Mouse (Mus musculus) lung, embryonic 16.5 days (tissue): ENCODE results near the gene Trir. TPM values are rescaled to one million over a fixed set of nuclear protein-coding genes. Genes with fewer than 3 reads are reported as not detected.

ENCODE experiments used
- ATAC-seq: fragments of 200-750 bp; cut with Nextera tagmentation; 2 replicates; pipeline ENCODE4 v1.8.0; 2017; ENCODE audit warnings: low read depth, mild to moderate bottlenecking, moderate library complexity
- H3K27ac ChIP-seq: fragments of 300-500 bp; sonication (generic); 2 replicates; pipeline ENCODE4 v1.5.1; 2014; ENCODE audit warnings: mild to moderate bottlenecking, control low read depth, low read length
- H3K27me3 ChIP-seq: fragments of 300-500 bp; sonication (generic); 2 replicates; pipeline ENCODE4 v1.6.1; 2014; ENCODE audit warnings: low read depth, low read length, mixed read lengths; ENCODE audit not compliant: control insufficient read depth, insufficient read depth
- H3K36me3 ChIP-seq: fragments of 300-500 bp; sonication (generic); 2 replicates; pipeline ENCODE4 v1.6.1; 2014; ENCODE audit warnings: low read length; ENCODE audit not compliant: control insufficient read depth, insufficient read depth
- H3K4me1 ChIP-seq: fragments of 300-500 bp; sonication (generic); replicated peaks from 2 replicates; pipeline ENCODE4 v1.6.1; 2014; ENCODE audit warnings: low read length, mixed read lengths; ENCODE audit not compliant: control insufficient read depth, insufficient read depth
- H3K4me2 ChIP-seq: fragments of 300-500 bp; sonication (generic); 2 replicates; pipeline ENCODE4 v1.6.1; 2014; ENCODE audit warnings: low read depth, low read length, control low read depth
- H3K4me3 ChIP-seq: fragments of 300-500 bp; sonication (generic); 2 replicates; pipeline ENCODE4 v1.5.1; 2014; ENCODE audit warnings: mild to moderate bottlenecking, low read length, control low read depth
- H3K9ac ChIP-seq: fragments of 300-500 bp; sonication (generic); 2 replicates; pipeline ENCODE4 v1.6.1; 2014; ENCODE audit warnings: low read length, control low read depth
- H3K9me3 ChIP-seq: fragments of 300-500 bp; sonication (generic); 2 replicates; pipeline ENCODE4 v1.6.1; 2016; ENCODE audit warnings: low read length; ENCODE audit not compliant: control insufficient read depth
- WGBS: fragments of 180-500 bp; shearing (Covaris S2); extraction: QIAGEN DNeasy Blood & Tissue Kit; methylation state at CpG from one replicate; pipeline ENCODE4 v1.1.7; 2014; 5-methylcytosine and 5-hydroxymethylcytosine counted together
- polyA plus RNA-seq: library from polyadenylated mRNA; unstranded; fragments of >200 nt; fragmentation: Nextera tagmentation; extraction: Ambion mirVana; gene quantifications from 2 replicates; pipeline ENCODE4 v1.2.1, GENCODE M21; 2015

Gene Trir
- polyA plus RNA-seq, 1 experiment from 2014 or later, result 101 TPM

DNA sequence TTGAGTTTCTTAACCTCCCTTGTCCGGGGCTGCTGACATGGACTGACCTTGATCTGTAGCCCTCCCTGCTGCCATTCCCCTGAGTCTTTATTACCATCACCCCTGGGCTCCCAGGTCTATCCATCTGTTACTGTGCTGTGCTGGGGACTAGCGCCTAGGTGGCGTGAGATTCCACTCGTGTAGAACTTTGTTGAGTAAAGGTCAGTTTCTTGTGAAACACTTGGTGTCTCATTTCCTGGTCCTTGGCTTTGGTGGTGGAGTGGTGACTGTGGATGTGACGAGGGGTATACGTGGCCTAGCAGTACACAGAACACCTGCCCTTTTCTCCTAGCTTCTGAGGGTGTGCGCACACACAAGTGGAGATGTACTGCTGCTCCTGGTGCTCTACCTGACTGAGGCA lies 30.7 kb downstream of the Trir start:
- H3K4me2 ChIP-seq, result no peak overlapping the region
- H3K27ac ChIP-seq, result no peak overlapping the region
- H3K27me3 ChIP-seq, result no peaks in the 10 kb centered on the region
- no peaks in the 10 kb centered on the region for H3K9me3 ChIP-seq
- H3K36me3 ChIP-seq, result peaks cover 37% of the 10 kb centered on the region
- no peak overlapping the region for H3K4me3 ChIP-seq
- no peaks in the 10 kb centered on the region; the same call in 1 of the 2 replicates for H3K4me1 ChIP-seq
- H3K9ac ChIP-seq, result no peak overlapping the region
- WGBS, result 76% methylated on average over 7 of the region's 7 CpGs
- ATAC-seq, result no peak

DNA sequence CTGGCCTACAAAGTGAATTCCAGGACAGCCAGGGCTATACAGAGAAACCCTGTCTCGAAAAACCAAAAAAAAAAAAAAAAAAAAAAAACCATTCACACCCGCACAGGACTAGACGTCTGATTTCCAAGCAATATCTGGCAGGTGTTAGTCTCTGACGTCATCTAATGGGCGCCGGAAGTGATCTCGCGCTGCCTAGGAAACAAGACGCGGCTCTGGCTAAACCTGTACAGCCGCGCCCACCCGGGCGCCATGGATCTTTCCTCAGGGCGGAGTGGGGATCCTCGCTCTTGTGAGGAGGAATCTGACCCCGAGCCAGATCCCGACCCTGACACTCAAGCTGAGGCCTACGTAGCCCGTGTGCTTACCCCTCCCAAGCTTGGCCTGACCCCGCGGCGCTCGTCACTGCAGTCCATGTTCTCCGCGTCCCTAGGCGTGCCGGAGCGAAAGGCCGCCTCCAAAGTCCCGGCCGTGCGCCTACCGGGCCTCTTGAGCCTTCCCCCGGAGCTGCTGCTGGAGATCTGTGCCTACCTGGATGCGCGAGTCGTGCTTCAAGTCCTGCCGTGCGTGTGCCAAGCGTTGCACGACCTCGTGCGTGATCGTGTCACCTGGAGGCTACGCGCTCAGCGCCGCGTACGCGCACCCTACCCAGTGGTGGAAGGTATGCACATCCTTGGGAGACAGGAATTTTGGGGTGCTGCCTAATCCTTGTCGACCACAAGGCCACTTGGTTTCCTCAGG lies 33.4 kb downstream of the Trir start, which contains the start of gene Fbxw9:
Gene Fbxw9 (plus strand): TSS at position 177 of the 738 bp plus-strand sequence.
- H3K4me1 ChIP-seq, result no peaks in the 10 kb centered on the region; the same call in 1 of the 2 replicates
- H3K36me3 ChIP-seq, result peaks cover 14% of the 10 kb centered on the region
- no peaks in the 10 kb centered on the region for H3K27me3 ChIP-seq
- H3K4me3 ChIP-seq, result peak within 1 kb of the TSS; percentile 83
- no peak within 1 kb of the TSS for H3K27ac ChIP-seq
- peak; percentile 88 for ATAC-seq
- H3K9ac ChIP-seq, result peak within 1 kb of the TSS; percentile 77
- peak within 1 kb of the TSS; percentile 87 for H3K4me2 ChIP-seq
- no peaks in the 10 kb centered on the region for H3K9me3 ChIP-seq
- WGBS, result under 1% methylated on average over 52 of the region's 53 CpGs

DNA sequence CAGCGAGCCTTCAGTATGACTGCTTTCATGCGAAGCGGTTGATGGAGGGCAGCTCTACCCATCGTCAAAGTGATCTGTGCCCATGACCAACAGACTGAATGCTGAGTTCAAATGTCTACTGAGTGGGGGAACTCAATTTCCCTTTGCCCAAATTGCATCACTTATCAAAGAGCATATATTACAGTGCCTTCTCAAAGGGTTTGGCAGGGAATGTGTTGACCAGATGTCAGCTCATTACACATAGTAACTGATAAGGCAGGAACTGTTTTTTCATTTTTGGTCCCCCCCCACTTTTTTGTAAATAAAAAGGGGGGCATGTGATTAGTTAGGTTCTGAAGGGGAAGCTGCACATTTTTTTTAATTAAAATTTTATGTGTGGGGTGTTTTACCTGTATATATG lies 36.0 kb downstream of the Trir start:
- Histone ChIP-seq H3K27me3 (no peaks in the 10 kb centered on the region), H3K4me3 (no peak overlapping the region), H3K4me2 (no peak overlapping the region), H3K36me3 (peaks cover 4% of the 10 kb centered on the region), H3K27ac (no peak overlapping the region), H3K9me3 (no peaks in the 10 kb centered on the region), H3K4me1 (no peaks in the 10 kb centered on the region; the same call in 1 of the 2 replicates), H3K9ac (no peak overlapping the region)
- no peak for ATAC-seq
- WGBS, result 94% methylated on average over 4 of the region's 4 CpGs

GRCm38 (mm10) chr8:85065213-85065612 lies 38.6 kb downstream of the Trir start:
- H3K4me3 ChIP-seq, result no peak overlapping the region
- 29% methylated on average over 2 of the region's 2 CpGs for WGBS
- no peaks in the 10 kb centered on the region for H3K27me3 ChIP-seq
- no peak for ATAC-seq
- H3K9ac ChIP-seq, result no peak overlapping the region
- no peaks in the 10 kb centered on the region; the same call in 1 of the 2 replicates for H3K4me1 ChIP-seq
- no peaks in the 10 kb centered on the region for H3K9me3 ChIP-seq
- no peak overlapping the region for H3K27ac ChIP-seq
- no peak overlapping the region for H3K4me2 ChIP-seq
- peaks cover 4% of the 10 kb centered on the region for H3K36me3 ChIP-seq

GRCm38 (mm10) chr8:85067155-85067554 lies 40.5 kb downstream of the Trir start:
- Histone ChIP-seq H3K27me3 (no peaks in the 10 kb centered on the region), H3K27ac (no peak overlapping the region), H3K4me1 (peaks cover 8% of the 10 kb centered on the region), H3K36me3 (peaks cover 4% of the 10 kb centered on the region), H3K4me3 (no peak overlapping the region), H3K4me2 (no peak overlapping the region), H3K9ac (no peak overlapping the region), H3K9me3 (no peaks in the 10 kb centered on the region)
- ATAC-seq, result no peak
- 92% methylated on average over 2 of the region's 2 CpGs for WGBS

DNA sequence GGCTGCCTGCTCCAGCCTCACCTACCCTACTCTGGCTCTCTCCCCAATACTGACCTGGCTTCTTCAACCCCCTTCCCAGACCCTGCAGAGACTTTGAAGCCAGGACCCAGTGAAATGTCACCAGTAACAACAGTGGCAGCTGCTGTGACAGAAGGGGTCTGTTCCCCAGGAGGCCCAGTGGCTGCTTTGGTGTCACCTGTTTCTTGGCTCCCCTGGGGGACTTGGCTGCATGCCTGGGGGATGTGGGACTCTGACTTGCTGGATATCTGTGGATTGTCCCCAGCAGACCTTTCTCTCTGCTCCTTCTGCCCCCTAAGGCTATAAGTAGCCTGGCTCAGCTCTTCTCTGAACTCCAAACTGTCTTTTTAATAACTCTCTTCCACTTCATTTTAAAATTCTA lies 41.4 kb downstream of the Trir start, which contains the start of gene Gm5741:
Gene Gm5741 (minus strand): TSS at position 1 of the 400 bp plus-strand sequence.
- Histone ChIP-seq H3K4me2 (no peak within 1 kb of the TSS), H3K4me3 (no peak within 1 kb of the TSS), H3K27ac (no peak within 1 kb of the TSS), H3K9me3 (no peaks in the 10 kb centered on the region), H3K9ac (no peak within 1 kb of the TSS), H3K27me3 (no peaks in the 10 kb centered on the region), H3K4me1 (peaks cover 12% of the 10 kb centered on the region), H3K36me3 (peaks cover 4% of the 10 kb centered on the region)
- no peak for ATAC-seq

- Histone ChIP-seq H3K36me3 (peaks cover 15% of the 10 kb centered on the region), H3K9me3 (no peaks in the 10 kb centered on the region), H3K27me3 (no peaks in the 10 kb centered on the region), H3K27ac (peak overlapping the region; percentile 98), H3K4me3 (peak overlapping the region; percentile 99), H3K4me1 (peaks cover 12% of the 10 kb centered on the region), H3K9ac (peak overlapping the region; percentile 95), H3K4me2 (peak overlapping the region; percentile 82)
- no peak for ATAC-seq
- WGBS, result 64% methylated on average over 5 of the region's 5 CpGs
These were observed 44.4 kb downstream of the Trir start for GRCm38 (mm10) chr8:85071041-85071440.

- peaks cover 21% of the 10 kb centered on the region for H3K36me3 ChIP-seq
- peak within 1 kb of the TSS; percentile 82 for H3K4me2 ChIP-seq
- peak within 1 kb of the TSS; percentile 99 for H3K4me3 ChIP-seq
- H3K4me1 ChIP-seq, result peaks cover 12% of the 10 kb centered on the region
- H3K9ac ChIP-seq, result peak within 1 kb of the TSS; percentile 95
- ATAC-seq, result peak; percentile 95
- under 1% methylated on average over 68 of the region's 68 CpGs for WGBS
- no peaks in the 10 kb centered on the region for H3K27me3 ChIP-seq
- H3K9me3 ChIP-seq, result no peaks in the 10 kb centered on the region
- peak within 1 kb of the TSS; percentile 98 for H3K27ac ChIP-seq
These were observed 45.1 kb downstream of the Trir start, which contains the start of gene Dhps for GRCm38 (mm10) chr8:85071514-85072281. Gene Dhps, plus strand, starts transcription at chr8:85071757.

DNA sequence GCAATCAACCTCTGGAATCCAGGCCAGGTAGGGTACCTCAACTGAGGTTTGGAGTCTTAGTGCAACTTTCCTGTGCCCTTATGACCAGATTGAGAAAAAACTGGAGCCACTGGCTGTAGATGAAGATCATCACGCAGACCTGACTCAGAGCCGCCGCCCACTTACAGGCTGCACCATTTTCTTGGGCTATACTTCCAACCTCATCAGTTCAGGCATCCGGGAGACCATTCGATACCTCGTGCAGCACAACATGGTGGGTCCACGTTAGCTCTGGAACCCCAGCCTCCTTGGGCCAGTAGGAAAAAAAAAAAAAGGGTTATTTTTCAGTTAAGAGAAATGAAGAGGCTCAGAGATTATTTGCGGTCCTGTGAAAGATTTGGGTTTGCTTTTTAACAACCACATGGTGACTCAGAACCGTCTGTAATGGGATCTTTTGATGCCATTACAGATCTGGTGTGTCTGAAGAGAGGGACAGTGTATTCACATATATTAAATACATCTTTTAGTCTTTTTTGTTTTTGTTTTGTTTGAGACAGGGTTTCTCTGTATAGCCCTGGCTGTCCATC lies 45.8 kb downstream of the Trir start:
- 0 out of 2 replicates have a peak, but pooled peaks have one; percentile 18 for ATAC-seq
- H3K27me3 ChIP-seq, result no peaks in the 10 kb centered on the region
- WGBS, result 37% methylated on average over 9 of the region's 9 CpGs
- H3K9me3 ChIP-seq, result no peaks in the 10 kb centered on the region
- H3K4me2 ChIP-seq, result peak overlapping the region; percentile 82
- peaks cover 22% of the 10 kb centered on the region for H3K36me3 ChIP-seq
- H3K4me1 ChIP-seq, result peaks cover 12% of the 10 kb centered on the region
- H3K27ac ChIP-seq, result peak overlapping the region; percentile 98
- H3K9ac ChIP-seq, result peak overlapping the region; percentile 95
- peak overlapping the region; percentile 99 for H3K4me3 ChIP-seq
